Mouse (Mus musculus) limb, embryonic 15.5 days (tissue): Measurements from ENCODE around the gene Rock2. TPM values are rescaled to one million over a fixed set of nuclear protein-coding genes. Genes with fewer than 3 reads are reported as not detected.

Source experiments
- polyA plus RNA-seq: library from polyadenylated mRNA; unstranded; fragments of >200 nt; fragmentation: Nextera tagmentation; extraction: Ambion mirVana; gene quantifications from 2 replicates; pipeline ENCODE4 v1.2.1, GENCODE M21; 2015

Rock2 gene
- polyA plus RNA-seq, 1 experiment from 2014 or later = 15.6 TPM

Other genes with a start within 250 kb of the Rock2 start
- not detected in 2 replicates for gene Ntsr2, start 241.5 kb upstream of the Rock2 start, polyA plus RNA-seq
- 0.81 and 0.99 TPM in 2 replicates for gene Greb1, start 94.0 kb upstream of the Rock2 start, polyA plus RNA-seq
- gene E2f6, start 83.9 kb upstream of the Rock2 start, polyA plus RNA-seq = 37.6 and 42.6 TPM in 2 replicates
- gene Pqlc3, start 105.5 kb downstream of the Rock2 start, polyA plus RNA-seq = 16.9 and 17.5 TPM in 2 replicates
- gene 2410004P03Rik, start 116.8 kb downstream of the Rock2 start, polyA plus RNA-seq = 0.65 and 0.77 TPM in 2 replicates